Mouse (Mus musculus) fat pad, adult 2 months (tissue): ENCODE results near the gene Sp3.
A peak's percentile ranks its signal among the peaks of the same experiment; 100 is the strongest.
"Not testable (repeated sequence)": the region's sequence is repeated elsewhere in the genome, so short reads cannot be mapped to it uniquely, and the experiment has no call there.

Experiments used
- DNase-seq: peaks from one replicate; pipeline ENCODE4 v3.0.0-alpha.2; 2011; ENCODE audit warnings: low read depth, low spot score; ENCODE audit errors: extremely low read depth

Sp3 gene

DNA sequence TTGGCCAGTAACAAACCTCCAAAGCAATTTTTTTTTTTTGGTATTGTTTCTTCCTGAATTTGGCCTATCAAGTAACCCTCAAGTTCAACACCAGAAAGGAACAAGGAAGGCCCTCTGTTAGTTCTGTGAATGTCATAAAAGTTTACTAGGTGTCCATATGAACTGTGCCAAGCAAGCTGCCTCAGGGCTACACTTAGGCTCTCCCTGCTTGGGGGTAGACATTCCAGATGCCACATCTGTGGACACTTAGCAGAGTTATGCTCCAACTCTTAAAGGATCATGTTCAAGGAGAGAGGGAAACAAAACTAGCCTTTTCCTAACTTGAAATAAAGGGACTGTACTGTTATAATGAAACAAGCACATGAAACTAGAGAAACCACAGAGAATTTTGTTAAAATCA lies 48.1 kb downstream of the Sp3 start:
- no peak for DNase-seq

- DNase-seq = no peak
Observed at GRCm38 (mm10) chr2:72924981-72925380, 55.3 kb downstream of the Sp3 start.

GRCm38 (mm10) chr2:72916170-72916569 lies 64.1 kb downstream of the Sp3 start:
- DNase-seq = no peak

- DNase-seq = no peak
Observed at GRCm38 (mm10) chr2:72915245-72915930, 64.9 kb downstream of the Sp3 start.

DNA sequence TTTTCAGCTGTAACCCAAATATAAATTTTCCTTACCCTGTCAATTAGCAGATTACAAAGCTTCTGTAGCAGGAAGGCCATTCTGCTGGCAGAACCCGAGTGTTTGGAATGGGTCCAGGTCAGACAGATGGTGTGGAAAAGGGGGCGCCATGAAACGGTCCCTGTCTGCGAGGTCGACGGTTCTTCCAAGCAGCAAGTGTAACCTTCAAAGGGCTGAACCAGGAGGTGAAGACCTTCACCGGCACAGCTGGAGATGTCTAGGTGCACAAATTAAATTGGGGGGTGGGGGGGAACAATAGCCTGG lies 66.8 kb downstream of the Sp3 start:
- no peak for DNase-seq

- no peak for DNase-seq
Observed at GRCm38 (mm10) chr2:72912708-72913457, 67.4 kb downstream of the Sp3 start.

- DNase-seq = no peak
Observed at GRCm38 (mm10) chr2:72911527-72911926, 68.7 kb downstream of the Sp3 start.

DNA sequence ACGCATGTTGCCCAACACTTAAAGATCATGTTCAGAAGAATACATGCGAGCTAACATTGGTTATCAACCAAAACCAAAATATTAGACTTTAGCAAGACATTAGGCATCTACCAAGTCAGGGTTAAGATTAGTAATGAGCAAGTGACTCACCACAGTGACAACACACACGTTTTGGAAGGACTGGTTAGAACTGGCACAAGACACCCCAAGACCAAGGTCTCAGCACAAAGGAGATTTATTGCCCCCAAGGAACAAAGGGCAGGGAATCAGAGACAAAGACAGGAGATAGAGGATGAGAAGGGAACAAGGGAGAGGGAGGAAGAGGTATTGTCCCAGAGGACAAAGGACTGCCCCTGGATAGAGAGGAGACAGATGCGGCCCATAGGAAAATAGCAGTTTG lies 71.2 kb downstream of the Sp3 start:
- no peak for DNase-seq

DNA sequence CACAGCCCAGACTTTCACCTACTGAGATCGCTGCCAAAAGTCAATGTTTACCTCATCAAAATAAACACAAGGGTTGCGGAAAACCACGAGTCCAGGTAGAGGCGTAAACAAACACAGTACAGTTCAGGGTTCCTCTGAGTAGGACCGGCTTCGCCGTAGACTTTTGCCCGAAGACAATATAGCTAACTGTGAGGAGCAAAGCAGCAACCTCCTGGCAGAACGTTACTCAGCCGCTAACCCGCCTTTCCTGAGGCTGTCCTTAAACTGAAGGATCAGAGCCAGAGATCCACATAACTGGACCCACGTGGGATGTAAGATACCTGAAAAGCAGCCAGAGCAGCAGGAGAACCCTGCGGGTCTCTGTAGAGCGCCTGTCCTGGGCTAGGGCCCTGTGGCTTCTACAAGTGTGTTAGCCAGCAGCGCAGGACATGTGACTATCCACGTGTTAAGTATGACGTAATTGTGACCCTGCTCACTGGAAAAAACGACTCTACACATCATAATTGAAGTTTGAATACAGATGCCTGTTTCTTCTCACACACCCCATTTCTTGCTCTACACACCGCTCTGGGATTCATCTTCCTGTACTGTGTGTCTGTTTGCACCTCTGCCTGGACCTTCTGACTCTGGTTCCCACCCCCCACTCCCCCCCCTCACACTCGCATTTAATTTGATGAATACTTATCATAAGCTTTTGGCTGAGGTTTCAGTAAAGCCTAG lies 71.9 kb downstream of the Sp3 start:
- peak; percentile 14 for DNase-seq

- no peak for DNase-seq
Observed at GRCm38 (mm10) chr2:72906745-72907144, 73.5 kb downstream of the Sp3 start.

- DNase-seq = not testable (repeated sequence)
Observed at GRCm38 (mm10) chr2:72902816-72903680, 77.2 kb downstream of the Sp3 start.

DNA sequence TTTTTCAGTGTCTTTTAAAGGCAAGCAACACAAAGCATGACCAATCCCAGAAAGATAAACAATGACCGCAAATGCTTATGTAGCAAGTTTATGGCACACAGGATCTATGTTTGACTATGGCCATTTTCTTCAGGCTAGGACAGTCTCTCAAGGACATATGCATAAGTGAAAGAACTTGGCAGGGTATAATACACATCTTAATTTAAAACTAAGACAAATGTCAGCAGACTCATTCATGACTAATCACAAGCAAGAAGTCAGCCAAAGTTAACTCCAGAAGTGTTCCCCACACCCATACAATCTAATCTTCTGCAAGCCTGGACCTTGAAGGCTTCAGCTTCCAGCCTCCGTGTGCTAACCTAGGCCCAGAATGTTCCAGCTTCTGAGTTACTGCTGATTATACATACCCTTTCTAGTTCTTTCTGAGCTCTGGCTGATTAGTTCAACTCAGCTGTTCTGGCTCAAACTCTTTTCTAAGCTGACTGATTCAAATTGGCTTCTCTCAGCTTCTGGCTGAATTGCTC lies 81.4 kb downstream of the Sp3 start:
- no peak for DNase-seq

DNA sequence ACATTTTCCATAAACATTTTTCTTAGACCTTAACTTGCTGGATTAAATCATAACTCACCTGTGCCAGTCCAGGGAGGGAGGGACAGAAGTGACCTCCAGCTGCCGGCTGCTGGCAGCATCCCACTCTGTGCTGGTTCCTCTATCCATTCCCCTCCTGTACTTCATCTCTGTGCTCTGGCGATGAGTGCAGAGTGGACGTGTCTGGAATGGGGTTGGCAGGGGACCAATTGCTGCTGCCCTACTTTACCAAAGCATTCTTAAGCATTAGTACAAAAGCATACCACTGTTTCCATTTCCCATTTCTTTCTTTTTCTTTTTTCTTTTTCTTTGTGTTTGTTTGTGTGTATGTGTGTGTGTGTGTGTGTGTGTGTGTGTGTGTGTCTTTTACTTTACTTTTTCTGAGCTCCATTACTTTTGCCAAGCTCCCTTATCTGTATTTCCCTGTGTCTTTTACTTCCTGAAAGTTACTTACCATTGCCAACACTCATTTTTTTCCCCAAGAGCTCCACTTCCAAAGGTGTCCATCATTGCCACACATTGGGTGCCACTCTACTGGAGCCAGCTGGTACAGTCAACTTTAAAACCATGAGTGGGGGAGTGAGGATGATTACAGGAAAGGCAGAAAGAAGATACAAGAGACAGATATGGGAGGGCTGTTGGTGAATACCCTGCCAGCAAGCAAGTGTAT lies 82.0 kb downstream of the Sp3 start:
- no peak for DNase-seq

DNA sequence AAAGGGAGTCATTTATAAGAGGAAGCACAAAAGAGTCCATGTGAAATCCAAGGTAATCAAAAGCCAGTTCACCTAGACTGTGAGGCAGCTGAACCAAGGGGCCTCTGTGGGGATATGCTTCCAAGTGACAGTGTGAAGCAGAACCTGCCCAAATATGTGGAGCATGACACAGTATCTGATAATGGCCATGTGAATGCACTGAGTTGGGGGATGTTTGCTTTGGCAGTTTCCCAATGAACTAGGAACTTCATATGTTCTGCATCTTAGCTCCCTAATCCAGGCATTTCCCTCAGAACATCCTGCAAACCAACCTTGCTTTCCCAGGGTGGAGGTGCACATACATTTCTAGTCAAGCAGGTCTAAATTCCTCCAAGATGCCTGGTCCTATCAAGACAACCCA lies 90.4 kb downstream of the Sp3 start:
- no peak for DNase-seq
